8 mouse cellular contexts compared by ENCODE assay signal in the genomic region with DNA sequence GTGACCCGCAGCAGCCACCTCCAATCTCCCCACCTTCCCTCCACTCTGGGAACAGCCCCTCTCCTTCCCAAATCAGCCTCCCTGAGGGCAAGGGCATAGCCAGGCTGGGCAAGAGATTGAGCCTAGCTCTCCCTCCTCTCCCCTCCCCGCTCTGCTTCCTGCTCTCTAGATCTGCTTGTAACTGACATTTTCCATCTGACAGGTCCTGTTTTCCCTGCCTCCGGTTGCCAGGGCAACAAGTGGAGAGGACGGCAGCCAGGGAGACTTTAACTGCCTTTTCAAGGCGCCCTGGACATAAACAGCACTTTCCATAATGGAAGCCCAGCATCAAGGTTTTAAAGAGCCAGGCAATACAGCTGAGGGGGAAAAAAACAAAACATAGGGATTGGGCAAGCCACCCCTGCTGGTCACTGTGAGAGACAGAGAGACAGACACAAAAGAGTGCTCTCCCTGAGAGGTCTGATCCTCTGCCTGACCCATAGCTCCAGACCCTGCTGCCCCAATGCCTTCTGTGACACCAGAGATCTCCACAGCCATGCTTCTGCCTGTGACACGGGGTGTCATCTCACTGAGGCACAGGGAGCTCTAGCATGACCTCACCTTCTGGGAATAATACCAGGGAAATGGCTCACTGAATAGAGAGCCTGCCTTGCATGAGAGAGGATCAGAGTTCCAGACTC. TPM values are rescaled to one million over a fixed set of nuclear protein-coding genes. Genes with fewer than 3 reads are reported as not detected.
A peak's percentile ranks its signal among the peaks of the same experiment; 100 is the strongest.
DNase-seq lines count a peak whose midpoint lies in the region; ATAC-seq and TF ChIP-seq lines count a peak whose summit lies in the region.
"Had no signal": no experiment of that assay in that cellular context is flagged by ENCODE, and none has a peak within 500 bp of the region (broad histone marks: within the 10 kb centered on the region; RNA-seq: fewer than 3 reads in every experiment).

No protein-coding gene starts in this region.

- H3K4me2 ChIP-seq in forebrain, embryonic 13.5 days = peak overlapping the region; percentile 26
- H3K4me2 ChIP-seq in hindbrain, postnatal 0 days (ENCODE audit: low read depth, low read length) = no peak overlapping the region
- H3K4me2 ChIP-seq in lung, embryonic 14.5 days = no peak overlapping the region

- peaks cover 47% of the 10 kb centered on the region for H3K4me1 ChIP-seq in forebrain, embryonic 13.5 days
- H3K4me1 ChIP-seq in hindbrain, postnatal 0 days (ENCODE audit: insufficient read depth, low read length) = peaks cover 18% of the 10 kb centered on the region
- peaks cover 6% of the 10 kb centered on the region; the same call in 1 of the 2 replicates for H3K4me1 ChIP-seq in lung, embryonic 14.5 days (ENCODE audit: insufficient read depth)

- no peaks in the 10 kb centered on the region for H3K27me3 ChIP-seq in forebrain, embryonic 13.5 days
- H3K27me3 ChIP-seq in hindbrain, postnatal 0 days (ENCODE audit: insufficient read depth, low read length) = no peaks in the 10 kb centered on the region
- H3K27me3 ChIP-seq in lung, embryonic 14.5 days (ENCODE audit: insufficient read depth, low read length) = no peaks in the 10 kb centered on the region; the same call in 1 of the 2 replicates

- no peak for TF ChIP-seq CTCF in hindbrain, postnatal 0 days (IDR thresholded peaks at IDR 0.05; ENCODE audit: low read depth)
- no peak for TF ChIP-seq CTCF in lung, embryonic 14.5 days (IDR thresholded peaks at IDR 0.05; ENCODE audit: low read depth)

- H3K27ac ChIP-seq in forebrain, embryonic 13.5 days = peak overlapping the region; percentile 88
- peak overlapping the region; percentile 64 for H3K27ac ChIP-seq in hindbrain, postnatal 0 days
- H3K27ac ChIP-seq in lung, embryonic 14.5 days (ENCODE audit: low read depth) = 0 out of 2 replicates have a peak overlapping the region, but pooled peaks have one; percentile 12

- H3K9ac ChIP-seq in forebrain, embryonic 13.5 days = no peak overlapping the region
- no peak overlapping the region for H3K9ac ChIP-seq in hindbrain, postnatal 0 days (replicated peaks; ENCODE audit: low read length)
- H3K9ac ChIP-seq in lung, embryonic 14.5 days = no peak overlapping the region

- H3K36me3 ChIP-seq in forebrain, embryonic 13.5 days (ENCODE audit: poor library complexity, severe bottlenecking) = no peaks in the 10 kb centered on the region
- no peaks in the 10 kb centered on the region for H3K36me3 ChIP-seq in hindbrain, postnatal 0 days (ENCODE audit: insufficient read depth, low read length)
- H3K36me3 ChIP-seq in lung, embryonic 14.5 days (ENCODE audit: insufficient read depth) = no peaks in the 10 kb centered on the region

- peak; percentile 73 for ATAC-seq in forebrain, embryonic 13.5 days
- peak; percentile 73 for ATAC-seq in hindbrain, postnatal 0 days
- peak; percentile 75 for ATAC-seq in lung, embryonic 14.5 days (ENCODE audit: insufficient read depth)
- no peak for ATAC-seq in granulocyte monocyte progenitor cell, adult 5-6 weeks (replicated peaks; ENCODE audit: poor library complexity, severe bottlenecking)

- no peaks in the 10 kb centered on the region for H3K9me3 ChIP-seq in forebrain, embryonic 13.5 days (replicated peaks)
- H3K9me3 ChIP-seq in hindbrain, postnatal 0 days (ENCODE audit: low read length) = no peaks in the 10 kb centered on the region
- no peaks in the 10 kb centered on the region for H3K9me3 ChIP-seq in lung, embryonic 14.5 days (ENCODE audit: low read depth, low read length)

- no peak overlapping the region for H3K4me3 ChIP-seq in forebrain, embryonic 13.5 days
- H3K4me3 ChIP-seq in hindbrain, postnatal 0 days (ENCODE audit: low read length) = no peak overlapping the region
- H3K4me3 ChIP-seq in lung, embryonic 14.5 days (ENCODE audit: low read depth, low read length) = no peak overlapping the region

- DNase-seq in right cerebral cortex, adult 18-20 months = peak; percentile 52
- no peak for DNase-seq in right cerebral cortex, postnatal 25 days
- peak; percentile 85 for DNase-seq in hindbrain, postnatal 0 days (ENCODE audit: low spot score)
- DNase-seq in lung, embryonic 14.5 days = peak; percentile 82
- peak; percentile 53 for DNase-seq in right cerebral cortex, adult 2 months (ENCODE audit: low spot score in 2 of 2)

- under 1% methylated on average over 6 of the region's 6 CpGs for WGBS in forebrain, embryonic 13.5 days
- 3% methylated on average over 6 of the region's 6 CpGs for WGBS in hindbrain, postnatal 0 days
- WGBS in lung, embryonic 14.5 days = 7% methylated on average over 6 of the region's 6 CpGs

RNA-seq across cellular contexts. Expression of gene Gm11733, which starts 57.2 kb away (rescaled TPM):
- 0.08 TPM in 1 of 2 replicates, not detected in the other for polyA plus RNA-seq in forebrain, embryonic 13.5 days (2015; fragmentation: Nextera tagmentation; extraction: Ambion mirVana)
- total RNA-seq in hindbrain, postnatal 0 days (2014; rRNA removed) = 0.10 TPM in 1 of 2 replicates, not detected in the other
- 0.13 TPM in 1 of 2 replicates, not detected in the other for polyA plus RNA-seq in hindbrain, postnatal 0 days (2015; fragmentation: Nextera tagmentation; extraction: Ambion mirVana)
- 0.08 TPM in 1 of 2 replicates, not detected in the other for polyA plus RNA-seq in lung, embryonic 14.5 days (2014; fragmentation: Nextera tagmentation; extraction: Ambion mirVana)
- not detected in 2 replicates for total RNA-seq in granulocyte monocyte progenitor cell, adult 5-6 weeks (2014; fragmentation: Nextera tagmentation)
- not detected in 2 replicates for total RNA-seq in granulocyte monocyte progenitor cell, adult 5-6 weeks (2017)
- polyA plus RNA-seq: large intestine, adult 2 months had no signal

Comparison
In these comparisons a context has a peak if more than half of its experiments do, and no peak if none do; other contexts are left out.
1. H3K27ac ChIP-seq: peak in every context shown above with its lines; median percentile 88 in forebrain, embryonic 13.5 days; 64 in hindbrain, postnatal 0 days; 12 in lung, embryonic 14.5 days.